In genomic region chr14:33853499-33853898, GRCm38 (mm10) we compare ENCODE assay signal across 31 mouse cellular contexts.
"Had no signal": no experiment of that assay in that cellular context is flagged by ENCODE, and none has a peak within 500 bp of the region (broad histone marks: within the 10 kb centered on the region; RNA-seq: fewer than 3 reads in every experiment).

No protein-coding gene starts in this region.

- H3K36me3 ChIP-seq: heart, embryonic 10.5 days; heart, embryonic 13.5 days; heart, embryonic 15.5 days; hindbrain, embryonic 10.5 days; hindbrain, embryonic 12.5 days; hindbrain, embryonic 13.5 days; hindbrain, embryonic 15.5 days; intestine, embryonic 15.5 days; kidney, embryonic 15.5 days had no signal

- DNase-seq: heart, postnatal 36 days; kidney, adult 11 months; kidney, adult 18-20 months; kidney, adult 8-10 months; kidney, adult 9 months; kidney, postnatal 10 days; kidney, postnatal 14 days; kidney, postnatal 25 days; kidney, postnatal 36 days; kidney, postnatal 4 days; layer of hippocampus, adult 9-11 months; layer of hippocampus, postnatal 36 days had no signal

- H3K4me1 ChIP-seq: heart, embryonic 10.5 days; heart, embryonic 13.5 days; heart, embryonic 15.5 days; hindbrain, embryonic 12.5 days; hindbrain, embryonic 13.5 days; hindbrain, embryonic 15.5 days; intestine, embryonic 15.5 days had no signal

- H3K27me3 ChIP-seq: heart, embryonic 13.5 days; heart, embryonic 15.5 days; hindbrain, embryonic 12.5 days; hindbrain, embryonic 13.5 days; hindbrain, embryonic 15.5 days; intestine, embryonic 15.5 days; kidney, embryonic 15.5 days had no signal

- H3K27ac ChIP-seq: heart, adult 2 months; heart, embryonic 10.5 days; heart, embryonic 13.5 days; heart, embryonic 15.5 days; hindbrain, embryonic 10.5 days; hindbrain, embryonic 12.5 days; hindbrain, embryonic 13.5 days; hindbrain, embryonic 14.5 days; hindbrain, embryonic 15.5 days; hindbrain, postnatal 0 days; intestine, embryonic 15.5 days; kidney, embryonic 15.5 days; kidney, postnatal 0 days; layer of hippocampus, adult 2 months had no signal

- H3K4me2 ChIP-seq: heart, embryonic 11.5 days; heart, embryonic 13.5 days; heart, embryonic 15.5 days; hindbrain, embryonic 12.5 days; hindbrain, embryonic 13.5 days; hindbrain, embryonic 14.5 days; hindbrain, embryonic 15.5 days; intestine, embryonic 15.5 days; kidney, embryonic 15.5 days had no signal

- H3K4me3 ChIP-seq: heart, adult 2 months; heart, embryonic 10.5 days; heart, embryonic 13.5 days; heart, embryonic 15.5 days; hindbrain, embryonic 10.5 days; hindbrain, embryonic 12.5 days; hindbrain, embryonic 13.5 days; hindbrain, embryonic 15.5 days; intestine, embryonic 15.5 days; kidney, embryonic 15.5 days; layer of hippocampus, adult 2 months had no signal

- H3K9ac ChIP-seq: heart, embryonic 13.5 days; heart, embryonic 15.5 days; hindbrain, embryonic 12.5 days; hindbrain, embryonic 13.5 days; hindbrain, embryonic 14.5 days; hindbrain, embryonic 15.5 days; intestine, embryonic 15.5 days; kidney, embryonic 15.5 days had no signal

- ATAC-seq: hindbrain, embryonic 16.5 days; hindbrain, postnatal 0 days; inflammation-experienced regulatory T-cells, adult 6 months; intestine, embryonic 15.5 days; intestine, embryonic 16.5 days; intestine, postnatal 0 days had no signal

- H3K9me3 ChIP-seq: heart, embryonic 10.5 days; heart, embryonic 13.5 days; heart, embryonic 15.5 days; hindbrain, embryonic 10.5 days; hindbrain, embryonic 12.5 days; hindbrain, embryonic 13.5 days; hindbrain, embryonic 15.5 days; intestine, embryonic 15.5 days; kidney, embryonic 15.5 days had no signal
